Mouse (Mus musculus) monocyte, adult 59 days (primary cell): ENCODE data around the gene Scgb1b3. TPM values are rescaled to one million over a fixed set of nuclear protein-coding genes. Genes with fewer than 3 reads are reported as not detected.

Source experiments
- total RNA-seq, 2 experiments: library from RNA; stranded (reverse); gene quantifications; one replicate each; pipeline ENCODE4 v1.2.4; 2023

Gene Scgb1b3
- not detected for total RNA-seq

GRCm38 (mm10) chr7:31375292-31375691 lies at the start of gene Scgb1b3:
Scgb1b3 (plus strand) TSS chr7:31375592.

GRCm38 (mm10) chr7:31362022-31362560 lies 13.3 kb upstream of the Scgb1b3 start, which contains the start of gene Scgb2b3:
Scgb2b3 (minus strand) TSS chr7:31362072.

Other genes starting within 250 kb of the Scgb1b3 start
- 10 to 100 TPM; 23.9 to 35.9 TPM for gene Scn1b, start 248.6 kb upstream of the Scgb1b3 start, total RNA-seq
- gene Gramd1a, start 219.7 kb upstream of the Scgb1b3 start, total RNA-seq: 100 to 1,000 TPM in 1 of 2 experiments, 10 to 100 TPM in 1; 98.0 to 105 TPM
- not detected for gene Scgb2b2, start 85.1 kb upstream of the Scgb1b3 start, total RNA-seq
- not detected for gene Scgb1b2, start 83.8 kb upstream of the Scgb1b3 start, total RNA-seq
- not detected for gene Scgb2b3, start 13.5 kb upstream of the Scgb1b3 start, total RNA-seq